In genomic region chr1:162739831-162740394, GRCm38 (mm10) we compare ENCODE assay signal across 8 mouse cellular contexts. TPM values are rescaled to one million over a fixed set of nuclear protein-coding genes. Genes with fewer than 3 reads are reported as not detected.
DNase-seq lines count a peak whose midpoint lies in the region; ATAC-seq lines count a peak whose summit lies in the region.

No protein-coding gene starts in this region.

- intact Hi-C loops in heart, postnatal 36 days (cut with DNase I) = loop anchor here (1.0 to 10.0 kb wide), 3 partner anchors 135 to 193 kb away; partner anchors contain the start of genes Mettl13 and Vamp4

- peak overlapping the region; percentile 98 for H3K9ac ChIP-seq in heart, embryonic 12.5 days
- H3K9ac ChIP-seq in intestine, embryonic 16.5 days (ENCODE audit: low read depth, low read length) = peak overlapping the region; percentile 99

- under 1% methylated on average over 56 of the region's 58 CpGs for WGBS in heart, embryonic 12.5 days
- under 1% methylated on average over 57 of the region's 58 CpGs for WGBS in intestine, embryonic 16.5 days

- H3K4me3 ChIP-seq in heart, embryonic 12.5 days = peak overlapping the region; percentile 94
- H3K4me3 ChIP-seq in erythroblast, embryonic 14.5 days (replicated peaks) = peak overlapping the region; percentile 100
- H3K4me3 ChIP-seq in intestine, embryonic 16.5 days (ENCODE audit: low read length) = peak overlapping the region; percentile 94
- peak overlapping the region; percentile 97 for H3K4me3 ChIP-seq in megakaryocyte, embryonic 14.5 days (replicated peaks)

- peak overlapping the region; percentile 100 for H3K27ac ChIP-seq in heart, embryonic 12.5 days (ENCODE audit: poor library complexity, severe bottlenecking)
- peak overlapping the region; percentile 98 for H3K27ac ChIP-seq in intestine, embryonic 16.5 days (ENCODE audit: low read length)

- no peaks in the 10 kb centered on the region for H3K27me3 ChIP-seq in heart, embryonic 12.5 days (replicated peaks)
- H3K27me3 ChIP-seq in erythroblast, embryonic 14.5 days (ENCODE audit: control insufficient read depth) = peaks cover 6% of the 10 kb centered on the region
- H3K27me3 ChIP-seq in intestine, embryonic 16.5 days (replicated peaks; ENCODE audit: control insufficient read depth, insufficient read depth, low read length) = no peaks in the 10 kb centered on the region
- peaks cover 6% of the 10 kb centered on the region for H3K27me3 ChIP-seq in megakaryocyte, embryonic 14.5 days (replicated peaks)

- DNase-seq in heart, postnatal 36 days = no peak
- DNase-seq in ES-CJ7 (ENCODE audit: low read depth, low spot score) = peak; percentile 37
- DNase-seq in testis, postnatal 10 days (ENCODE audit: low spot score) = peak; percentile 65
- no peak for DNase-seq in adrenal gland, adult 2 months

- peak overlapping the region; percentile 89 for H3K4me2 ChIP-seq in heart, embryonic 12.5 days
- H3K4me2 ChIP-seq in intestine, embryonic 16.5 days (ENCODE audit: low read depth, low read length) = peak overlapping the region; percentile 90

- H3K36me3 ChIP-seq in heart, embryonic 12.5 days = no peaks in the 10 kb centered on the region
- H3K36me3 ChIP-seq in erythroblast, embryonic 14.5 days (ENCODE audit: control insufficient read depth) = peaks cover 21% of the 10 kb centered on the region
- no peaks in the 10 kb centered on the region for H3K36me3 ChIP-seq in intestine, embryonic 16.5 days (ENCODE audit: control insufficient read depth, insufficient read depth, low read length)
- peaks cover 5% of the 10 kb centered on the region for H3K36me3 ChIP-seq in megakaryocyte, embryonic 14.5 days (replicated peaks; ENCODE audit: low read length)

- H3K4me1 ChIP-seq in heart, embryonic 12.5 days (replicated peaks) = peaks cover 10% of the 10 kb centered on the region; the same call in 1 of the 2 replicates
- peaks cover 47% of the 10 kb centered on the region for H3K4me1 ChIP-seq in erythroblast, embryonic 14.5 days (ENCODE audit: control insufficient read depth)
- H3K4me1 ChIP-seq in intestine, embryonic 16.5 days (ENCODE audit: control insufficient read depth, insufficient read depth, low read length) = peaks cover 17% of the 10 kb centered on the region
- peaks cover 42% of the 10 kb centered on the region for H3K4me1 ChIP-seq in megakaryocyte, embryonic 14.5 days

- no peaks in the 10 kb centered on the region for H3K9me3 ChIP-seq in heart, embryonic 12.5 days (replicated peaks)
- H3K9me3 ChIP-seq in erythroblast, embryonic 14.5 days (ENCODE audit: control insufficient read depth, low read length) = no peaks in the 10 kb centered on the region
- no peaks in the 10 kb centered on the region for H3K9me3 ChIP-seq in intestine, embryonic 16.5 days (ENCODE audit: control insufficient read depth, low read length)
- peaks cover 7% of the 10 kb centered on the region for H3K9me3 ChIP-seq in megakaryocyte, embryonic 14.5 days

- ATAC-seq in heart, embryonic 12.5 days (ENCODE audit: insufficient number of reproducible peaks, low FRiP score) = peak; percentile 85
- peak; percentile 87 for ATAC-seq in intestine, embryonic 16.5 days

RNA-seq across cellular contexts. Expression of gene Prrc2c, which starts 0.4 kb away (rescaled TPM):
- polyA plus RNA-seq in heart, embryonic 12.5 days (2016; fragmentation: Nextera tagmentation; extraction: Ambion mirVana) = 90.9 and 96.7 TPM in 2 replicates
- total RNA-seq in heart, postnatal 36 days (2021) = 10 to 100 TPM; 70.8 to 77.9 TPM
- 0.41 and 0.66 TPM in 2 replicates for polyA plus RNA-seq in erythroblast, embryonic 14.5 days (2012)
- 87.1 and 112 TPM in 2 replicates for polyA plus RNA-seq in intestine, embryonic 16.5 days (2015; fragmentation: Nextera tagmentation; extraction: Ambion mirVana)
- polyA plus RNA-seq in megakaryocyte, embryonic 14.5 days (2012; ENCODE audit: insufficient read depth, low replicate concordance) = 4.8 and 10.4 TPM in 2 replicates
- total RNA-seq in adrenal gland, adult 2 months (2021) = 100 to 1,000 TPM in 1 of 2 experiments, 10 to 100 TPM in 1; 92.4 to 229 TPM
- 27.8 and 43.9 TPM in 2 replicates for polyA plus RNA-seq in adrenal gland, adult 2 months (2012; rRNA removed)

Comparison
In these comparisons a context has a peak if more than half of its experiments do, and no peak if none do; other contexts are left out.
1. DNase-seq: peak in ES-CJ7 (single experiment) and testis, postnatal 10 days (single experiment); none in heart, postnatal 36 days (0 of 2) and adrenal gland, adult 2 months (single experiment).
2. Peak in every context shown above with its lines, with median percentiles within 50 percentile points of each other: H3K4me3 ChIP-seq.